Mouse (Mus musculus): ENCODE measurements around the gene Prkch.
"Not testable (repeated sequence)": the region's sequence is repeated elsewhere in the genome, so short reads cannot be mapped to it uniquely, and the experiment has no call there.

Gene Prkch

GRCm38 (mm10) chr12:73584610-73585240 lies at the start of gene Prkch:
Gene Prkch (plus strand): TSS chr12:73584796.
- DNase-seq (ENCODE audit: low read depth, low spot score) = no peak

- DNase-seq (ENCODE audit: low read depth, low spot score) = no peak
Measured at GRCm38 (mm10) chr12:73537499-73538138, 47.0 kb upstream of the Prkch start.

- DNase-seq (ENCODE audit: low read depth, low spot score) = not testable (repeated sequence)
Measured at GRCm38 (mm10) chr12:73538139-73538508, 46.5 kb upstream of the Prkch start.

GRCm38 (mm10) chr12:73539151-73539550 lies 45.4 kb upstream of the Prkch start:
- no peak for DNase-seq (ENCODE audit: low read depth, low spot score)

GRCm38 (mm10) chr12:73540402-73540801 lies 44.2 kb upstream of the Prkch start:
- no peak for DNase-seq (ENCODE audit: low read depth, low spot score)

- DNase-seq (ENCODE audit: low read depth, low spot score) = no peak
Measured at GRCm38 (mm10) chr12:73543191-73543590, 41.4 kb upstream of the Prkch start.

- no peak for DNase-seq (ENCODE audit: low read depth, low spot score)
Measured at GRCm38 (mm10) chr12:73544736-73545671, 39.6 kb upstream of the Prkch start.

- no peak for DNase-seq (ENCODE audit: low read depth, low spot score)
Measured at GRCm38 (mm10) chr12:73545672-73546085, 38.9 kb upstream of the Prkch start.

- DNase-seq (ENCODE audit: low read depth, low spot score) = no peak
Measured at GRCm38 (mm10) chr12:73546086-73546711, 38.4 kb upstream of the Prkch start, which contains the start of gene Tmem30b. Gene Tmem30b (minus strand): TSS chr12:73546392.

- no peak for DNase-seq (ENCODE audit: low read depth, low spot score)
Measured at GRCm38 (mm10) chr12:73547646-73548045, 37.0 kb upstream of the Prkch start.

GRCm38 (mm10) chr12:73548259-73548658 lies 36.3 kb upstream of the Prkch start:
- DNase-seq (ENCODE audit: low read depth, low spot score) = no peak

- DNase-seq (ENCODE audit: low read depth, low spot score) = peak; percentile 43
Measured at GRCm38 (mm10) chr12:73554155-73554554, 30.4 kb upstream of the Prkch start.

- DNase-seq (ENCODE audit: low read depth, low spot score) = no peak
Measured at GRCm38 (mm10) chr12:73558525-73559195, 25.9 kb upstream of the Prkch start.

- DNase-seq (ENCODE audit: low read depth, low spot score) = no peak
Measured at GRCm38 (mm10) chr12:73560091-73560490, 24.5 kb upstream of the Prkch start.

- DNase-seq (ENCODE audit: low read depth, low spot score) = not testable (repeated sequence)
Measured at GRCm38 (mm10) chr12:73563122-73563521, 21.5 kb upstream of the Prkch start.

GRCm38 (mm10) chr12:73564176-73564575 lies 20.4 kb upstream of the Prkch start:
- no peak for DNase-seq (ENCODE audit: low read depth, low spot score)

GRCm38 (mm10) chr12:73564795-73565619 lies 19.6 kb upstream of the Prkch start:
- DNase-seq (ENCODE audit: low read depth, low spot score) = no peak

GRCm38 (mm10) chr12:73565620-73565969 lies 19.0 kb upstream of the Prkch start:
- DNase-seq (ENCODE audit: low read depth, low spot score) = no peak

- no peak for DNase-seq (ENCODE audit: low read depth, low spot score)
Measured at GRCm38 (mm10) chr12:73574632-73575031, 10.0 kb upstream of the Prkch start.

GRCm38 (mm10) chr12:73578141-73578540 lies 6.5 kb upstream of the Prkch start:
- no peak for DNase-seq (ENCODE audit: low read depth, low spot score)
